Mouse (Mus musculus) myocyte (in vitro differentiated cells): Measurements from ENCODE around the gene Prok2. TPM values are rescaled to one million over a fixed set of nuclear protein-coding genes. Genes with fewer than 3 reads are reported as not detected.

ENCODE experiments used
- H3K27me3 ChIP-seq: one replicate; pipeline ENCODE4 v1.6.1; 2011; ENCODE audit not compliant: control insufficient read depth, insufficient read depth, insufficient read length
- H3K36me3 ChIP-seq: one replicate; pipeline ENCODE4 v1.6.1; 2011; ENCODE audit not compliant: control insufficient read depth, insufficient read depth
- H3K4me2 ChIP-seq: one replicate; pipeline ENCODE4 v1.6.1; 2011; ENCODE audit warnings: low read depth, control low read depth
- H3K4me3 ChIP-seq: one replicate; pipeline ENCODE4 v1.5.1; 2011; ENCODE audit warnings: mild to moderate bottlenecking, control low read depth, moderate library complexity
- H3K79me2 ChIP-seq: one replicate; pipeline ENCODE4 v1.6.1; 2011; ENCODE audit not compliant: control insufficient read depth, insufficient read depth
- H3ac ChIP-seq: one replicate; pipeline ENCODE4 v1.6.1; 2011; ENCODE audit not compliant: control insufficient read depth, insufficient read length
- CEBPB ChIP-seq: IDR thresholded peaks from 2 replicates; pipeline ENCODE4 v1.6.1; 2011; ENCODE audit warnings: mild to moderate bottlenecking, moderate library complexity; ENCODE audit not compliant: poor library complexity, insufficient read depth, severe bottlenecking
- E2F4 ChIP-seq: IDR thresholded peaks from one replicate; pipeline ENCODE4 v1.6.1; 2011; ENCODE audit warnings: mild to moderate bottlenecking, control low read depth, moderate library complexity; ENCODE audit not compliant: insufficient read depth
- MAX ChIP-seq: IDR thresholded peaks from one replicate; pipeline ENCODE4 v1.6.1; 2011; ENCODE audit warnings: low read depth, mild to moderate bottlenecking, control low read depth
- MYOD1 ChIP-seq, 3 experiments: IDR thresholded peaks; one replicate each; pipeline ENCODE4 v1.6.1; 2011; ENCODE audit warnings: control low read depth in 2 of 3, low read depth in 2 of 3, mild to moderate bottlenecking in 2 of 3, moderate library complexity in 1 of 3; ENCODE audit not compliant: insufficient read length in 2 of 3, control insufficient read depth in 1 of 3
- MYOG ChIP-seq, 3 experiments: IDR thresholded peaks; one replicate each; pipeline ENCODE4 v1.6.1; 2011; ENCODE audit warnings: control low read depth in 2 of 3, low read depth in 2 of 3, mild to moderate bottlenecking in 2 of 3; ENCODE audit not compliant: insufficient read length in 2 of 3, control insufficient read depth in 1 of 3, insufficient read depth in 1 of 3
- POLR2A ChIP-seq: IDR thresholded peaks from one replicate; pipeline ENCODE4 v1.6.1; 2011; ENCODE audit warnings: low read depth, mild to moderate bottlenecking, control low read depth, moderate library complexity; ENCODE audit not compliant: insufficient read length
- POLR2AphosphoS2 ChIP-seq: IDR thresholded peaks from one replicate; pipeline ENCODE4 v1.6.1; 2011; ENCODE audit warnings: low read depth, control low read depth; ENCODE audit not compliant: insufficient read length
- REST ChIP-seq: IDR thresholded peaks from one replicate; pipeline ENCODE4 v1.6.1; 2011; ENCODE audit warnings: mild to moderate bottlenecking, control low read depth, moderate library complexity; ENCODE audit not compliant: insufficient read depth, insufficient read length
- SRF ChIP-seq: IDR thresholded peaks from one replicate; pipeline ENCODE4 v1.6.1; 2011; ENCODE audit warnings: low read depth; ENCODE audit not compliant: control insufficient read depth, insufficient read length
- TCF12 ChIP-seq: IDR thresholded peaks from one replicate; pipeline ENCODE4 v1.6.1; 2011; ENCODE audit warnings: mild to moderate bottlenecking, control low read depth; ENCODE audit not compliant: poor library complexity, insufficient read depth, severe bottlenecking
- TCF3 ChIP-seq: IDR thresholded peaks from one replicate; pipeline ENCODE4 v1.6.1; 2011; ENCODE audit warnings: low read depth, control low read depth; ENCODE audit not compliant: insufficient read length
- USF1 ChIP-seq: IDR thresholded peaks from one replicate; pipeline ENCODE4 v1.6.1; 2011; ENCODE audit warnings: low read depth, mild to moderate bottlenecking, control low read depth, moderate library complexity
- polyA plus RNA-seq: library from polyadenylated mRNA; unstranded; fragments of >200 nt; fragmentation: generic; extraction: Trizol; gene quantifications from one replicate; pipeline ENCODE4 v1.2.1, GENCODE M21; 2012; ENCODE audit warnings: missing spikeins

Gene Prok2
- polyA plus RNA-seq, 1 experiment: not detected

- TF ChIP-seq MYOD1 (IDR thresholded peaks at IDR 0.05; ENCODE audit: control insufficient read depth in 1 of 3, insufficient read length in 2 of 3, low read depth in 2 of 3) (no peak), TCF3 (no peak), CEBPB (no peak), MYOG (IDR thresholded peaks at IDR 0.05; ENCODE audit: control insufficient read depth in 1 of 3, insufficient read depth in 1 of 3, insufficient read length in 2 of 3, low read depth in 2 of 3) (no peak), MAX (no peak)
- peaks cover 19% of the 10 kb centered on the region for H3K27me3 ChIP-seq
- H3K36me3 ChIP-seq: no peaks in the 10 kb centered on the region
Observed at GRCm38 (mm10) chr6:99756105-99756504, 29.9 kb upstream of the Prok2 start.

DNA sequence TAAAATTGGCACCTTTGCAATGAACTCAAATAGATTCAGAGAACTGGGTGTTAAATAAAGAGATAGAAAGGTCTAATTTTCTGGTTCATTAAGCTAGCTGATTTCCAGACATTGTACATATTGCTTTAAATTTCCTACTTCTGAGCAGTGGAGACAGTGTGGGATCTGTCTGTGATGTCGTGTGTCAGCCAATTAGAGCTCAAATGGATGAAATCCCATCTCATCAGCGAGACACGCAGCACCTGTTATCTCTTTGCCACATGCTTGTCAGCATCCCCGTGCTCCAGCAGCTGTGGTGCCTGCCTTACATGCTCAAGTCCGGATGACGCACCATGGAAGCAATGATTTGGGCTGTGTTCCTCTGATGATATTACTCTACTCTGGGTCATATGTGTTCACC lies 25.1 kb upstream of the Prok2 start:
- no peaks in the 10 kb centered on the region for H3K36me3 ChIP-seq
- no peak overlapping the region for H3ac ChIP-seq
- no peak overlapping the region for H3K4me2 ChIP-seq
- TF ChIP-seq MYOG (IDR thresholded peaks at IDR 0.05; ENCODE audit: control insufficient read depth in 1 of 3, insufficient read depth in 1 of 3, insufficient read length in 2 of 3, low read depth in 2 of 3) (no peak), MYOD1 (IDR thresholded peaks at IDR 0.05; ENCODE audit: control insufficient read depth in 1 of 3, insufficient read length in 2 of 3, low read depth in 2 of 3) (peak in 1 of 3 experiments; percentile 18)
- H3K79me2 ChIP-seq: no peaks in the 10 kb centered on the region
- peaks cover 19% of the 10 kb centered on the region for H3K27me3 ChIP-seq
- H3K4me3 ChIP-seq: no peak overlapping the region

More at GRCm38 (mm10) chr6:99756105-99756504, 29.9 kb upstream of the Prok2 start:
- H3ac ChIP-seq: no peak overlapping the region
- H3K79me2 ChIP-seq: no peaks in the 10 kb centered on the region
- H3K4me2 ChIP-seq: no peak overlapping the region
- no peak overlapping the region for H3K4me3 ChIP-seq

DNA sequence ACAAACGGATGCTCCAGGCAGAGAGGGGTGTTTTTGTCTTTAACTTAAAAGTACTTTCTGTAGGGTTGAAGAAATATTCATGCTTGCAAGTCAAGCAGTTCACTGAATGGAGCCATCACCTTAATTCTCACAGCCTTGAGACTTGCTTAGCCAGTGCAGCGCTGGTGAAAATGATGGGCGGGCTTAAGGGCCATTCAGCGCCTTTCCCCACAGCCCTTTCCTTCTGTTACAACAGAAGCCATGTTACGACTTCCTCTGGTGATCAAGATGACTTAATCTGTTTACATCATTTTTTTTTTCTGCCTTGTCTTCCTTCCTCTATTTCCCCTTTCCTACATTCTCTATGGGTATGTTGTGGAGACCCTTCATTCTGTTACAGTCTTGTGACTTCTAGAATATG lies 20.1 kb upstream of the Prok2 start:
- Histone ChIP-seq H3K27me3 (peaks cover under 1% of the 10 kb centered on the region), H3K4me2 (no peak overlapping the region), H3K4me3 (no peak overlapping the region), H3K36me3 (no peaks in the 10 kb centered on the region), H3K79me2 (no peaks in the 10 kb centered on the region), H3ac (no peak overlapping the region)
- no peak for TF ChIP-seq MAX
- no peak for TF ChIP-seq MYOD1 (IDR thresholded peaks at IDR 0.05; ENCODE audit: control insufficient read depth in 1 of 3, insufficient read length in 2 of 3, low read depth in 2 of 3)
- TF ChIP-seq TCF3: no peak
- TF ChIP-seq E2F4: no peak
- no peak for TF ChIP-seq REST
- TF ChIP-seq CEBPB: no peak
- no peak for TF ChIP-seq MYOG (IDR thresholded peaks at IDR 0.05; ENCODE audit: control insufficient read depth in 1 of 3, insufficient read depth in 1 of 3, insufficient read length in 2 of 3, low read depth in 2 of 3)
- TF ChIP-seq TCF12: no peak
- TF ChIP-seq SRF: no peak
- TF ChIP-seq POLR2AphosphoS2: no peak
- TF ChIP-seq POLR2A: no peak
- TF ChIP-seq USF1: no peak

DNA sequence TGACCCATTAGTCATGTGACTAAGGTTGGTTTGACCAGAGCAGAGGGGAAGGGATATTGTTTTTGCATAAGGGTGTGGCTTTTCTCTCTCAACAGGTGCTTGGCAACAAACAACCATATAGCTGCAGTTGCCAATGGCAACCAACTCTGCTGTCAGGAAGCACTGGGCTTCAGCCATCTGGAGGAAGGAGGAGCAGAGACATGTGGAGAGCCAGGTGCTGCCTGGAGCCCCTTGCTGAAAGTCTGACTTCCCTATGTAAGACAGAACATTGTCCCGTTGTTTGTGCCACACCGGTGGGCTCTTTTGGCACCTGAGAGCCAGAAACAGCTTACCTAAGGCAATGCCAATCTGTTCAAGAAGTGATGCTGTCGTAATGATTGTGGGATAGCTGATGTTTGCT lies 16.7 kb upstream of the Prok2 start:
- Histone ChIP-seq H3K79me2 (no peaks in the 10 kb centered on the region), H3K4me3 (no peak overlapping the region), H3ac (no peak overlapping the region), H3K36me3 (no peaks in the 10 kb centered on the region), H3K27me3 (no peaks in the 10 kb centered on the region), H3K4me2 (no peak overlapping the region)
- TF ChIP-seq MYOG (IDR thresholded peaks at IDR 0.05; ENCODE audit: control insufficient read depth in 1 of 3, insufficient read depth in 1 of 3, insufficient read length in 2 of 3, low read depth in 2 of 3): no peak
- TF ChIP-seq POLR2AphosphoS2: no peak
- no peak for TF ChIP-seq MAX
- TF ChIP-seq SRF: no peak
- TF ChIP-seq E2F4: no peak
- TF ChIP-seq CEBPB: no peak
- no peak for TF ChIP-seq TCF3
- no peak for TF ChIP-seq POLR2A
- TF ChIP-seq REST: no peak

DNA sequence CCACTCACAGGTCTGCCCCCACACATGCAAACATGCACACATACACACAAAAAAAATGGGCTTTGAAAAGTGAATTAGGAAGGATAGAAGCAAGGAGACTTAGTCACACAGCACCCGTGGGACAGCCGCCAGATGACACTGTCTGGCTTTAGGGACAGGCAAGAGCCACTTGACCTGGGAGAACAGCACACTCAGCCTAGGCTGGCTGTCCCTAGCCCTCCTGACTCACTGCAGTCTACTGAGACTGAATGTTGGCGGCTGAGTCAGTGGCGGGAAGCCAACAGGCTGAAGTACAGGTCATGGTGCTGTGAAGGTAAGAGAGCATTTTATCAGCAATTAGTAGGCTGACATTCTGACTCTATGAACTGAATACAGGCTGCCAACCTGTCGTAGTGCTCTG lies 8.5 kb upstream of the Prok2 start:
- peaks cover 10% of the 10 kb centered on the region for H3K27me3 ChIP-seq
- TF ChIP-seq USF1 (no peak), MYOD1 (IDR thresholded peaks at IDR 0.05; ENCODE audit: control insufficient read depth in 1 of 3, insufficient read length in 2 of 3, low read depth in 2 of 3) (no peak), E2F4 (no peak), TCF3 (no peak), MAX (no peak), CEBPB (no peak), POLR2AphosphoS2 (no peak), TCF12 (no peak)

More for the DNA sequence above, 8.5 kb upstream of the Prok2 start:
- no peaks in the 10 kb centered on the region for H3K79me2 ChIP-seq
- H3K4me2 ChIP-seq: no peak overlapping the region
- no peaks in the 10 kb centered on the region for H3K36me3 ChIP-seq
- no peak overlapping the region for H3K4me3 ChIP-seq
- H3ac ChIP-seq: no peak overlapping the region
